Mouse (Mus musculus): ENCODE results near the gene Grin3b.

DNA sequence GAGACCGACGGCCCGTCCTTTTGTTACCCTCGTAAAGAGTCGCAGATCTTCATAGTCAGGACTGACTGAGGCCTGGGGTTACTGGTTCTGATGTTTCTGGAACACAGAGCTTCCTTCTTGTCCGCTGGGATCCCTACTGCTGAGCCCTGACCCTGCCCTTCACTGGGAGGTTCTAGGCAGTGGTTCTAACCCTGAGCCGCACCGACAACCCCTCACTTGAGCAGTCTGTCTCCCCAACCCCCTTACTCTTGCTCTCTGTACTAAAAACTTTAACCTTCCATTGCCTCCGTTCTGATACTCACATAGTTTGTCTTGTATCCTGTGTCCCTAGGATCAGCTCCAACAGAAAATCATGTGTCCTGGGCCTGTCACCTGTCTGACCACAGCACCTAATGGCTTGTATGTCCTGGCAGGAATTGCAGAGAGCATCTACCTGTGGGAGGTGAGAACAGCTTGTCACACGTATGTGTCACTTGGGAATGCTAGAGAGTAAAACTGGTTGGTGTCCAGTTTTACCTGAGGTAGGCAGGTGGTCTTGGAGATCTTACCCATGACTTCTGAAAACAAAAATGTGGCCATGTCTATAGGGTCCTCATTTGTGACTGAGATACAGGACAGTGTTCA, 9.7 kb upstream of the Grin3b start:
- TF ChIP-seq CTCF (IDR thresholded peaks at IDR 0.05; ENCODE audit: extremely low read depth, insufficient read length, insufficient replicate concordance, low read depth, low read length) (no peak), POLR2A (IDR thresholded peaks at IDR 0.05; ENCODE audit: low read depth, low read length) (no peak)

Measured in small intestine, adult 2 months (tissue).